Mouse (Mus musculus) spleen, adult 2 months (tissue): Measurements from ENCODE around the gene Sfmbt2.

ENCODE experiments used
- CTCF ChIP-seq: fragments of 200-500 bp; IDR thresholded peaks from 2 replicates; pipeline ENCODE4 v1.5.1; 2011; ENCODE audit warnings: mild to moderate bottlenecking, inconsistent platforms; ENCODE audit not compliant: insufficient read depth, insufficient read length, insufficient replicate concordance; ENCODE audit errors: extremely low read depth
- POLR2A ChIP-seq: fragments of 200-500 bp; IDR thresholded peaks from 2 replicates; pipeline ENCODE4 v1.6.1; 2011; ENCODE audit warnings: low read depth, low read length, inconsistent platforms

- TF ChIP-seq POLR2A (no peak), CTCF (no peak)
Measured at GRCm38 (mm10) chr2:10324980-10325379, 45.3 kb upstream of the Sfmbt2 start.
